Mouse (Mus musculus) c-Kit-positive CD71-positive TER-119-negative erythroid progenitor cells, embryonic 14.5 days (primary cell): ENCODE measurements at regions not wholly inside any gene's neighbourhood (a gene's known extent, or its start where the extent isn't known, plus 50 kb on each side); places are given as distances from the start of the nearest gene placed in this dataset.
"Not testable (repeated sequence)": the region's sequence is repeated elsewhere in the genome, so short reads cannot be mapped to it uniquely, and the experiment has no call there.

Experiments used
- DNase-seq: peaks from one replicate; pipeline ENCODE4 v3.0.0-alpha.2; 2013; ENCODE audit warnings: low read depth

DNA sequence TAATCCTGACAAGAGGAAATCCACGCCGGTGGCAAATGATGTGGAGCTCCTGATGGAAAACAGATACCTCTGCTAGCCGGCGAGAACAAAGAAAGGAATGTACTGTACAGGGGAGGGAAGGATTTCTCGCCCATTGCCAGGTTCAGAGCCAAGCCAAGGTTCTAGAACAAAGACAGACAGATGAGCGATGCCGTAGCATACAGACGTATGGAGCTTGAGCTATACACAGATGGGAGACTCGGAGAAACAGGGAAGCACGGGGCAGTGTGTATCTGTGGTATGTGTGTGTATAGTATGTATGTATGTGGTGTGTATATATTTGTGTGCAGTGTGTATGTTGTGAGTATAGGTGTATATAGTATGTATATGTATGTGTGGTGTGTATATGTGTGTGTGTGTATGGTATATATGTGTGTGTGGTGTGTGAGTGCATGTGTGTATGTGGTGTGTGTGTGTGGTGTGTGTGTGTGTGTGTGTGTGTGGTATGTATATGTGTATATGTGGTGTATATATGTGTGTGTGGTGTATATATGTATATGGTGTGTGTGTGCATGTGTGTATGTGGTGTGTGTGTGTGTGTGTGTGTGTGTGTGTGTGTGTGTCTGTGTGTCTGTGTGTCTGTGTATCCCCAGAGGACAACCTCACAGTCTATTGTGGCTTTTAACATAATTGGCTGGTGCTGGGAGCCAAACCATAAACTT, 140.6 kb downstream of the Cand1 start:
- no peak for DNase-seq

DNA sequence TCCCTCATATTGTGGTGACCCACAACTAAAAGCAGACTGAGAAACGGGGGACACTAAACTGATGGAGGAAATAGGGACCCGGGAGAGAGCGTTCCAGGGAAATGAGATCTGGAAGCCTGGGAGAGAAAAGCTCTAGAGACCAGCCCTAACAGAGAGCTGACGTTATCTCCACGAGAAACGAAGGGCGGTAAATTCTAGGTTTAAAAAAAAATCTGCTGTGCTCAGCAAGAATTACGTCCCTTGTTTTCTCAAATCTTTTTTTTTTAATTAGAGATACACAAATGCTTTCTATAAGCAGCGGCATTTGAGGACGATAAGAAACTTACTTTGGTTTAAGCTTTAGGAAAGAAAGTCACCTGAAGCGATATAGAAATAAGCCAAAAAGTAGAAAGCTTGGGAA, 145.7 kb downstream of the Cand1 start:
- DNase-seq, result no peak

DNA sequence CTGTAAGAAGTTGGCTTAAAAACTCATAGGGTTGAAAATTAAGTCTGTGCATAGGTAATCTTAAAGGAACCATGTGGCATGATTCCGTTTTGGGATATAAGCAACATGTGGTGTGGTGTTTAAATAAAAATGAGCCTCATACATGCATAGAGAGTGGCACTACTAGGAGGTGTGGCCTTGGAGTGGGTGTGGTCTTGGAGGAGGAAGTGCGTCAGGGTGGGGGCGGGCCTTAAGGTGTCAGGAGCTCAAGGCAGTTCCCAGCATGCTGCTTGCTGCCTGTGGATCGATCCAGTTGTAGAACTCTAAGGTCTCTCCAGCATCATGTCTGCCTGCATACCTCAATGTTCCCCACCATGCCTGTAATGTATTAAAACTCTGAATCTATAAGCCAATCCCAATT, 152.0 kb downstream of the Cand1 start:
- no peak for DNase-seq

DNA sequence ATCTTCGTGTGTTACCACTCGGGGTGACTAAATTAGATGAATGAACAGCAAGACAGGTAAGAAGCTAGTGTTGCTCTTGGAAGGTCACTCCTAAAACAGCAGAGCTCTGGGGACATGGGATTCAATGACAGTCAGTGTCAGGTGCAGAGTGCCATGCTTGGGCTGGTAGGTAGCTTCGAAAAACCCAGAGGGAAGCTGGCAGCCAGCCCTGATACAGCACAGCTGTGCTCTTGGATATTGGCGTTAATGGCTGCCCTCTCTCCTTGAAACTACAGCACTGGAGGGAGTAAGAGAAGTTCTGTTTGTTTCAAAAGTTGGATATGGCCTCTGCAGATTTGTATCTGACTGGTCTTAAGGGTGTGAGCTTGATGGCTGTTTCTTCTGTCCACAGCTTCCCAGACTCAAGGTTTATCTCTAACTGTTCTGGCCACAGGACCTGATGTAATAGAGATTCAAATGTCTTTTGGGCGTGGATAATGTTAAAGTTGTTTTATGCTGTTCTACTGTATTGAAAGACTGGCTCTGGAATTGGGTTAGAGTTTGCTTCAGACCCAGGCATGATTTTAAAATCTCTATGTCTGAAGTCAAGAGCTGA, 152.7 kb downstream of the Cand1 start:
- DNase-seq, result no peak

DNA sequence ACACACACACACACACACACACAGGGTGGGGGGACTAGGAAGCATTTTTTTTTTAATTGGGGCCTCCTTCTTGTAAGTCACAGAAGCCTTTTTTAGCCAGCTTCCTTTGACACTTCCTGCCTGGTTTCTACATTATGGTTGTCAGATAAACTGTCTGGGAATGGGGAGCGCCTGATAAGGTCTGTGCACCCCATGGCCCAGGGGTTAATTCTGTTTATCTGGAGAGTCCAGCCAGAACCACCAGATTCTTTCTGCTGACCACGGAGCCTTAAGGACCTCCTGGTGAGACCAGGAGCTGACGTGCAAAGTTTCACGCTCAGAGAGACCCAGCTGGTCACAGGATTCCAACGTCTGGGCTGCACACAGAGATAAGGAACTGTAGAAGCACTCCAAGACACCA, 153.4 kb downstream of the Cand1 start:
- peak; percentile 25 for DNase-seq

DNA sequence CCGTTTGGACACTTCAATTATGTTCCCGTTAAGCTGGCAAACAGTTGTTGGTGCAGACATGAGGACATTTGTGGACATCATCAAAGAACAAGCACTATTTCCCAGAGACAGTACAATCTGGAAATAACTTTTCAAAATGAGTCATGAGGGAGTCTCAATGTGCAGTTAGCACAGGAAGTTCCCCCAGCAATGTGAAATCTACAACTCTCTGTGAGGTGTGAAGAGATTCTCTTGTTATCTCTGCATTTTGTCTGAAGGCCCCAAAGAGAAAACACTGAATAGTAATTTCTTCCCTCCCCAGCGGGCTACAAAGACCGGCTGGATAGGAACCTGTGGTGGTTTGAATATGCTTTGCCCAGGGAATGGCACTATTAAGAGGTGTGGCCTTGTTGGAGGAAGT, 156.4 kb downstream of the Cand1 start:
- DNase-seq, result no peak

DNA sequence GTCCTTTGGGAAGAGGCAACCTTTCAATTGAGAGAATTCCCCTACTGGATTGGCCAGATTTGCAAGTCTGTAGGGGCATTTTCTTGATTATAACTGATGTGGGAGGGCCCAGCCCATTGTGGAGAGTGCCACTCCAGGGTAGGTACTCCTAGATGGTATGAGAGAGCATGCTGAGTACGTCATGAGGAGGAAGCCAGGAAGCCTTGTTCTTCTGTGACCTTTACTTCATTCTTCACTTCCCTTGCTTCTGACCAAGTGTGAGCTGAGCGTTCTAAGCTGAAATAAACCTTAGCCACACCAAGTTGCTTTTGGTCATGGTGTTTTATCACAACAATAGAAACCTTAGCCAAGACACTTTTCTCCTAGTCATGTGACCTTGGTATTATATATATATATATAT, 157.0 kb downstream of the Cand1 start:
- no peak for DNase-seq

DNA sequence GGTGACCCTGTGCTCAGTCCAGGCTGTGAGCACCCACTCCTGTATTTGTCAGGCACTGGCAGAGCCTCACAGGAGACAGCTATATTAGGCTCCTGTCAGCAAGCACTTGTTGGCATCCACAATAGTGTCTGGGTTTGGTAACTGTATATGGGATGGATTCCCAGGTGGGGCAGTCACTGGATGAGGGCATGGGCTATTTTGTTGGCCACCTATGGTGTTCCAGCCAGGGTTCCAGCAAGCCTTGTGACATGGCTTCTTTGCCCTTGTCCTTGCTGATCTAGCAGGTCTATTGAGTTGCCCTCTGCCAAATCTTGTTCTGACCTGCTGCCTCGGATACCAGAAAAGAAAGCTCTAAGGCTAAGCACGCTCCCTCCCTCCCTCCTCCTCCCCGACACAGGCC, 158.1 kb downstream of the Cand1 start:
- not testable (repeated sequence) for DNase-seq

DNA sequence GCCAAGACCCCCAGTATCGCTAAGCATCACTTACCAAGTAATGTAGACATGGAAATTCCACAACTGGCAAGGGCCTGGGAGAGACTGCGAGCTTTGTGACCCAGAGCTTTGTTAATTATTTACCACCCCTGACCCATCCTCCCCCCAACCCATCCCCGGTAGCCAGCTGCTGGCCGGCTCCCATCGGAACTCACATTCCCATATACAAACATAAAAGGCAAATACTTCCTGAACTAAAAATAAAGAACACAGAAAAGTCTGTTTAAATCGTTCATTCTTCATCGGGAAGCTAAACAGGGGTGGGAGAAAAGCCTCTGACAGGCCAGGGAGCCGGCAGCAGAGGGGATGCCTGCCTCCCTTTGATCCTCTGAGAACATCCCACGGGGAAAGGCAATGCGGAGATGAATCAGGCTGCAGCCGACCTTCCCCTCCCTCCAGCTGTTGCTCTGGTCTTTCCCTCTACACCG, 163.7 kb downstream of the Cand1 start:
- no peak for DNase-seq

DNA sequence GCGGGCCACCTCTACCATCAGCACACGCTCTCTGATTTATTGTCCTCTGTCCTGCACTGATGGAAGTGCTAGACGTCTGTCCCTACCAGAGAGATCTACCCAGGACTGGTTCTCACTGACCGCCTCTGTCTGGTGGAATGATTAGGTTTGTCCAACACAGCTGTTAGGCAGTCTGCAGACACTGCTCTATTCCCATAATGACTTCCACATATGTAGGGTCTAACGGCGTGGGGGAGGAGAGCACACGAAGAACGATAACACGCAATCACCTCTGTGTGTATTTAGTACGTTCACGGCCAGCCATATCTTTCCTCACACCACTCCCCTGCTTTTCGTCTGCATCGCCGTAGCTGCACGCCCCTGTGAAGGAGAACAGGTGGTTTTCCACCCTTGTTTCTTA, 165.0 kb downstream of the Cand1 start:
- no peak for DNase-seq

DNA sequence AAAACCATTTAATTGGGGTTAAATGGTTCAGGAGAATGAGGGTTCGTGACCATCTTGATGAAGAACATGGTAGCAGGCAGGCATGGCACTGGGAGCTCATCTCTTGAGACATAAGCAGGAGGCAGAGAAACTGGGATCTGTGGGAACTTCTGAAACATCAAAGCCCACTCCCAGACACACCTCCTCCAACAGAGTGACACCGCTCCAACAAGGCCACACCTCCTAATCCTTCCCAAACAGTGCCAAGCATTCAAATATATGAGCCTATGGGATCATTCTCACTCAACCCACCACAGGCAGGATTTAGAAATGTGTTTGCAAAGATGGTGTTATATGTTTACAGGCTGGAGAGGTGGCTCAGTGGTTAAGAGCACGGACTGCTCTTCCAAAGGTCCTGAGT, 165.9 kb downstream of the Cand1 start:
- DNase-seq, result no peak

DNA sequence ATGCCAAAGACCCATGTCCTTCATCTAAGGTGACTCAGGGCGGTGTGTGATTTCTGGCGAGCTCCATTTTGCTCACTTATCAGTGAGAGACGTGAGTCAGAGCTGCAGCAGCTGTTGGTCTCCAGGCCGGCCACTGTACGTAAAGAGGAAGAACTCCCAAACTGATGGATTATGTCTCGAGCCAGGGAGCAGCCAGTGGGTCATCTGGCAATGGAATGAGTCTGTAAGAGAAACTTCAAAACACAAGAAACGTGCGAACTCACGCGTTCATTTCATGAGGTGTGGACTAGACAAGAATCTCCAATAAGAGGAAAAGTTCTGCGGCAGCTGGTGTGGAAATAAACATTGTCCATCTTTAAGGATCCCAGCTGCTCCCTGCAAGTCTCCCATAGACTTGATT, 170.4 kb downstream of the Cand1 start:
- DNase-seq, result no peak

DNA sequence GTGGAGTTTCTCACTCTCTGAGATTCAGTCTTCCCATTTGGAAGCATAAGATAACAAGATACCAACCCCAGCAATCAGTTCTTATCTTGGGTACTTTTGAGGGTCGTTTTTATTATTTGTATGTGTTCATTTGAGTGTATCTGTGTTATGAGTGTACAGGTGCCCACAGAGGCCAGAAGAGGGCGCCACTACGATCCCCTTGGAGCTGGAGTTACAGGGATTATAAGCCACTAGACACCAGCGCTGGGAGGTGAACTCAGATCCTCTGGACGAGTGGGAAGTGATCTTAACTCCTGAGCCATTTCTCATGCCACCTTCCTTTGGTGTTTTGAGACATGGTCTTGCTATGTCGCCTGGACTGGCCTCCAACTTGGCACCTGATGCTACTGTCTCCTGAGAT, 172.0 kb downstream of the Cand1 start:
- no peak for DNase-seq

DNA sequence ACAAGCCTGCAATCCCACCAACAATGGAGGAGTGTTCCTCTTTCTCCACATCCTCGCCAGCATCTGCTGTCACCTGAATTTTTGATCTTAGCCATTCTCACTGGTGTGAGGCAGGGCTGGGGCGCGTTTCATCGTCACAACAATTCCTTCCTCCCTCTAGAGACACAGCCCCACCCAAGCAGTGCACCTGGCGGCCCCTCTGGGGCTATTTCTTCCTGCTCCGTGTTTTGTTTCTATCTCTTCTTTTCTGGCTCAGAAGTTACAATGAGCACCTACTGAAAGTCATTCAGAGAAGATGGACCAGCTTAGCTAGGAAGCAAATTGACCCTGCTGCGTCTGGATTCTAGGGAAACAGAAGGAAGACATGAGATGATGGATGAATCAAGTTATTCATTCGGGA, 172.5 kb downstream of the Cand1 start:
- no peak for DNase-seq

DNA sequence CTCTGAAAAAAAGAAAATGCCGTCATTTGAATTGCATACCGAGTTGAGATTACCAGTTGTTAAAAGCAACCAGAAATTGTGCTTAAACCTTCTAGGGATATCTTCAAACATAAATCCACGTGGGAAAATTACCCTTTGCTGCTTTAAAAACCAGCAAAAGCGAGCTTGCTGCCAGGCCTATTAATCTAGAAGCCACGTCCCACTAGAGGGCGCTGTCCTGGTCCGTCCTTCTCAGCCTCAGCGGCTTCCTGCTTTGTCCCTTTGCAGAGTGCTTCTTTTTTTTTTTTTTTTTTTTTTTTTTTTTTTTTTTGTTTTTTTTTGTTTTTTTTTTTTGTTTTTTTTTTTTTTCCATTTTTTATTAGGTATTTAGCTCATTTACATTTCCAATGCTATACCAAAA, 173.9 kb downstream of the Cand1 start:
- DNase-seq, result peak; percentile 51

DNA sequence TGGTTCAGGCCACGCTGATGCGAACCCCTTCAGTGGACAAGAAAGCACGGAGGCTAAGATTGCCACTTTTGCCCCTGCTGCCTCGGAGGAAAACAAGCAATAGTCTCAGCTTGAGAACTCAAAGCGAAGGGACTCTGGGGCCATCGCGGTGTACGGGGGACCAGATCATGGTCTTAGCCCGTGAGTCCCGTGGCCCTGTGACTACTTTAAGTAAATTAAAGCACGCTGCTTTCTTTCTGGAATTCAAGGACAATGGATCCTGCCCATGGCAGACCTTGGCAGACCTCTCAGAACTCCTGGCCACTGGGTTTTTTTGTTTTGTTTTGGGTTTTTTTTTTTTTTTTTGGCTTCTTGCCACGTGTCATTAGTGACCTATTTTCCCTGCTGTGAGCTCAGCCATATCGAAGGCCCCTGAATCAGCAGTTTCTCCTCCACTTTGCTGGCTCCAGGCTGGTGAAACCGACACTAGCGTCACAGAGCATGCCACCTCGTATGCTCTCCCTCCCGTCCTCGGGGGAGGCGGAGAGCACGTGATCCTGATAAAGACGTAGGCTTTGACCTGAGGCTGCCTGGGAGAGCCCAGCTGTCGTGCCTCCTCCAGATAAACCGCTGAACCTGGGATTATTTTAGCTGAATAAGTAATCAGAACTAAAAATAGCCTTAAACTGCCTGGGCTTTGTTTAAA, 174.6 kb downstream of the Cand1 start:
- peak; percentile 63 for DNase-seq

DNA sequence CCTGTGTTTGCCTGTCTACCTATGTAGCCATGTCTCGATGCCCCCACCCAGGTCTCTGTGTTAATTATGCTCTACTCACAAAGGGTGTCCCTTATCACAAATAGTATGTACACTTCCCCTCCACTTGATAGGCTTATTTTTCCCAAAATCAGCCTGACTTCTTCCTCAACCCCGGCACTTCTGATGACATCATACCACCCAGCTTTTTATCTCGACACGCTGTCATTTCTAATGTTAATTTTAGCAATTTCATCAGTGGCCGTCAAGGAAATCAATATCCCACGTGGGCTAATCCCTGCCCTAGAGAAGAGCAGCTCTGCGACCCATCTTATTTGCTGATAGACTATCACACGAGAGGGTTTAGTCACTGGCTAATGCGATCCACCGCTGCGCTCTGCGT, 175.6 kb downstream of the Cand1 start:
- no peak for DNase-seq

DNA sequence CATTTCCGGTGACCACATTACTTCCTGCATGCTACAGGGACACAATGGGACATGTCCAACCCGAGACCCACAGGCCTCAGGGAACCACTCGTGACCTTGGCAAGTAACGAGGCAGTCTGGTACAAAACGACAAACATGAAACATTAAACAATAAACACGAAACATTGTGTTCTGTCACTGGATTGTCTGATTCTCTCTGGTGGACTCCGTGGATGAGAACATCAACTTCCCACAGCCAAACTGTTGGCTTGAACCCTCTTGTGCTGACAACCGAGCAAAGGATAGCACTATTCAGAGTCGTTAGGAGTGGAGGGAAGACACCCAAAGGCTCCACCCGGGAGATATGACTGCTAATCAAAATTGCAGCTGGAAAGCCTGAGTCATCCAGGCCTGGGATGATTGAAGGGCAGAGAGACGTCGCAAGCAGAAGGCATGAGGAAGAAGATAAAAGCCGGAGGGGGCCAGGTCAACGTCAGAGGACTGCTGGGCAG, 176.6 kb downstream of the Cand1 start:
- DNase-seq, result peak; percentile 43

DNA sequence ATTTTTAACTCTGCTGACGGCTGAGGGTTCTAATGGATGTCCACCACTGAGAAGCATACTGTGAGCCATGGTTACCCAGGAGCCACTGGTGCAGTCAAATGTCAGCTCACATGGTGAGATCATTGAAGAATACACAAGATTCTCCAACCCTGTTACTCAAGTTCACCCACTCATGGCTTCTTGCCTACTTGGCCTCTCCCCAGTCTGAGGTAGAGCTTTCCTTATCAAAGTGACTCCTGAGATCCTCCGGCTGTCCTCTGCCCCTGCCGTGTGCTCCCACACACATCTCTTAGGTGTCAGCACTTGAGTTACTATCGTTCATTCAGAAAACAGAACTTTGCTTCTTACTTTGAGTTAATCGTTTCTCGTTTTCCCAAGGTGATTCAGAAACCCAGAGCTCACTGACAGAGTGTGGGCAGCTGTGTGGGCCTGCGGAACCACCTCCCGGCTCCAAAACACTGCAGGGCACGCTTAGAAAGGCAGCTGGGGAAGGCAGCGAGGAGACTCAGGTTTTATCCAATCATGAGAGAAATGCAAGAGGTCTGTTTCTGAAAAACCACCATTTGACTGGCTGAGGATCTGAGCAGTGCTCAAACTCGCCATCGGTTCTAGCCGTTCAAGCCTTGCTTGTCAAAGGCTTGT, 177.8 kb downstream of the Cand1 start:
- DNase-seq, result no peak

DNA sequence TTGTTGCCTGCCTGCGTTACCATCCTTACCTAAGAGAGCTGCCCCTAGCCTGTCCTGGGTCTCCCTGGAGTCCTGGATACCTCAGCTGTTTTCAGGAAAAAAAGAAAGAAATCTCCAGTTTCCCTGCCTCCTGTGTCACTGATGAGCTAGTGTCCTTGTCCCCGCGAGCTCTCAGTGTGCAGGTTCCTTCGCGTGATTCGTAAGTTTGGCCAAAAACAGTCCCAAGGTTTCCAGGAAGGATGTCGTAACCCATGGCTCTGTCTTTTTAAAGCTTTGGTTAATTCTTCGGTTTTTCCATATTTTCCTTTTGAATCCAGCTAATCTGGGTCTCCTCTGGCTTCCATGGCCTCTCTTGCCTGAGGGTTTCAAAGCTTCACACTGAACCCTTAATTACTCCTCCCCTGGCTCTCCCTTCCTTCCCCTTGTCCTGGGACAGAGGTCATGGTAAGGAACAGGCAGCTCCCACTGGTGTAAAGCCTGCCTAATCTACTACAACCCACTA, 178.5 kb downstream of the Cand1 start:
- no peak for DNase-seq

DNA sequence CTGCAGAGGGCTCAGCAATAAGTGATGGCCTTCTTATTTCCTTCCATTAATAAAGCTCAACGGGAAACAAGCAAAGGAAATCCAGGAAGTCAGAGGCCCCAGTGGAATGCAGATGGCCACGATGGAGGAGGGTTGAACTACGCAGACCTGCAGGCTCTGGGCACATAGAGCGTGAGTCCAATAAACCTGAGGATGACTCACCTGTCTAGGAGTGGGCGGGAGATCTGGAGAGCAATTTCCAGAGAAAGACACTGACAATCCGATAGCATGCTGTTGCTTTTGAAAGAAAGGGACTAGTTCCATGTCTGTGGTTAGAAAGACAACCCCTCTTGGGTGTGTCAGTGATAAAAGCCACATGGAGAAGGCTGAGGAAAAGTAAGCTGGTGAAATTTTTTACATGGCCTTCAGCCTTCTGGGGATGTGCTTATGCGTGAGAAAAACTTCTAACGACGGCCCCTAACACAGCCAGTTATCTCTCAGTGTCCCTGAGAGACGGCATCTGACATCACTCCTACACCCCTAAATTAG, 181.3 kb downstream of the Cand1 start:
- DNase-seq, result no peak

DNA sequence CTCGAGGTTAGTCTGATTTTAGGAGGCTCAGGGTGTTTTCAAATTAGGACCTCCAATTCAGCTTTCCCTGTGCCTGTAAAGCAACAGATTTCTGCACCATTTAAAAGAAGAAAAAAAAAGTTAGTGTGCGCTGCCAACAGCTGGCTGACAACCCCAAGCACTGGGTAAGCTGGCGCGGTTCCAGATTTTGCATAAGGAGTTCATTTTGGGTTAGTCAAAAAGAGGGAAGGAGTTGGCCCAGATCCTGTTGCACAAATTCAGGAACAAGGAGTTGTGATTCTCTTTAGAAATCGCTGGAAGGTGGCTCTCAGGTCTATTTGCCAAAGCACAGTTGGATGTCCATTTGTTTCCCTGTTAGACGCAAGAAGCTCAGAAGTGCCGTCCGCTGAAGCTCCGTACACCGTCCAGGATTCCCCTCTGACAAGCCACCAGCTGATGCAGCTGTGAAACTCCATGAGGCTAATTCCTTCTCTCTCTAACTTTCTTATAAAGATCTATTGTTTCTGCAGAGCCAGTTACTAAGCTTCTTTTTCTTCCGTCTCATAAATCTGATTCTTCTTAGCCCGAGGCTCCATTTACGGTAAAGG, 184.6 kb downstream of the Cand1 start:
- no peak for DNase-seq
